Mouse (Mus musculus) ES-Bruce4 (cell line): ENCODE data around the gene Nutf2.

Experiments used
- CTCF ChIP-seq: IDR thresholded peaks from one replicate; pipeline ENCODE4 v1.8.1; 2011; ENCODE audit warnings: low read depth, low read length
- POLR2A ChIP-seq: IDR thresholded peaks from one replicate; pipeline ENCODE4 v1.8.1; 2011; ENCODE audit warnings: low read length; ENCODE audit not compliant: insufficient read depth

DNA sequence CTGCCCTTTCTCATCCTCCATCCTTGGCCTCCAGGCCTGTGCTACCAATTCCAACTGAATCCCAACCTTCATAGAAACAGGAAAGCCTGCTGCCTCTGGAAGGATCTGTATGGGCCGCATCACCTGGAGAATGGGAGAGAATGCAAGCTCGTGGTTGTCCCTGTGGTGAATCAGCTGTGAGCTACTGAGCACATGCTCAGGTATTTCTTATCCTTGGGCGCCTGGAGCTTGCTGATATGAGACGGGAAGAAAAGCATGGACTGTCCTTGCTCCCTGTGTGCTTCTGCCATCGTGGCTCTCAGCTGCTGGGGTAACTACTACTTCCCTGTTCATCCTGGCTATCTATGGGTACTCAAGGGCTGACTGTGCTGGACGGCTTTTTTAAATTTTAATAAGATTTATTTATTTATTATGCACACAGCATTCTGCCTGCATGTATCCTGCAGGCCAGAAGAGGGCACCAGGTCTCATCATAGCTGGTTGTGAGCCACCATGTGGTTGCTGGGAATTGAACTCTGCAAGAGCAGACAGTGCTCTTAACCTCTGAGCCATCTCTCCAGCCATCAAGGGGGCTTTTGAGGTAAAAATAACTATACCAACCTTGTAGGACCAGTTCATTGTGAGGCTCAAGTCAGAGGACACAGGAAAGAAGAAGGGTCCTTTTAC is 6.1 kb downstream of the Nutf2 start:
- no peak for TF ChIP-seq POLR2A
- peak; percentile 47 for TF ChIP-seq CTCF
